Mouse (Mus musculus) kidney, adult 9 months (tissue): ENCODE measurements around the gene Zswim1.

Experiments used
- DNase-seq: peaks from one replicate; pipeline ENCODE4 v3.0.0; 2022

The Zswim1 gene

GRCm38 (mm10) chr2:164822636-164823165 is at the start of gene Zswim1:
Gene Zswim1 (plus strand): TSS chr2:164822686.
- DNase-seq, result peak; percentile 100

- DNase-seq, result no peak
Measured at GRCm38 (mm10) chr2:164773229-164773988, 49.1 kb upstream of the Zswim1 start.

- DNase-seq, result no peak
Measured at GRCm38 (mm10) chr2:164773989-164774364, 48.5 kb upstream of the Zswim1 start.

- DNase-seq, result no peak
Measured at GRCm38 (mm10) chr2:164776130-164776529, 46.4 kb upstream of the Zswim1 start.

GRCm38 (mm10) chr2:164776801-164777200 is 45.7 kb upstream of the Zswim1 start:
- no peak for DNase-seq

- no peak for DNase-seq
Measured at GRCm38 (mm10) chr2:164777246-164778014, 45.1 kb upstream of the Zswim1 start.

- no peak for DNase-seq
Measured at GRCm38 (mm10) chr2:164778015-164778287, 44.5 kb upstream of the Zswim1 start.

- DNase-seq, result no peak
Measured at GRCm38 (mm10) chr2:164778809-164779208, 43.7 kb upstream of the Zswim1 start.

GRCm38 (mm10) chr2:164779481-164780086 is 42.9 kb upstream of the Zswim1 start, which contains the start of gene Tnnc2:
Gene Tnnc2 (minus strand): TSS chr2:164779967.
- no peak for DNase-seq

- no peak for DNase-seq
Measured at GRCm38 (mm10) chr2:164781876-164782275, 40.6 kb upstream of the Zswim1 start.

- no peak for DNase-seq
Measured at GRCm38 (mm10) chr2:164783926-164784581, 38.4 kb upstream of the Zswim1 start.

- no peak for DNase-seq
Measured at GRCm38 (mm10) chr2:164784869-164785420, 37.5 kb upstream of the Zswim1 start.

- peak; percentile 96 for DNase-seq
Measured at GRCm38 (mm10) chr2:164785481-164786387, 36.8 kb upstream of the Zswim1 start, which contains the start of gene Snx21. Gene Snx21 (plus strand): TSS chr2:164785823.

GRCm38 (mm10) chr2:164786388-164786885 is 36.0 kb upstream of the Zswim1 start:
- no peak for DNase-seq

- DNase-seq, result no peak
Measured at GRCm38 (mm10) chr2:164787032-164787431, 35.5 kb upstream of the Zswim1 start.

GRCm38 (mm10) chr2:164787779-164788178 is 34.7 kb upstream of the Zswim1 start:
- DNase-seq, result no peak

- DNase-seq, result no peak
Measured at GRCm38 (mm10) chr2:164788411-164788810, 34.1 kb upstream of the Zswim1 start.

GRCm38 (mm10) chr2:164790451-164790850 is 32.0 kb upstream of the Zswim1 start:
- peak; percentile 48 for DNase-seq

- no peak for DNase-seq
Measured at GRCm38 (mm10) chr2:164791841-164792261, 30.6 kb upstream of the Zswim1 start.

GRCm38 (mm10) chr2:164792400-164793190 is 29.9 kb upstream of the Zswim1 start:
- no peak for DNase-seq
